Mouse (Mus musculus) embryonic fibroblast, embryonic 13.5 days (primary cell): ENCODE data around the gene Gemin7. TPM values are rescaled to one million over a fixed set of nuclear protein-coding genes. Genes with fewer than 3 reads are reported as not detected.
"Not testable (repeated sequence)": the region's sequence is repeated elsewhere in the genome, so short reads cannot be mapped to it uniquely, and the experiment has no call there.

Experiments
- H3K27ac ChIP-seq: 2 replicates; pipeline ENCODE4 v1.5.1; 2012; ENCODE audit warnings: low read length, control low read depth, inconsistent platforms; ENCODE audit not compliant: insufficient read depth
- H3K4me1 ChIP-seq: 2 replicates; pipeline ENCODE4 v1.6.1; 2011; ENCODE audit warnings: low read length; ENCODE audit not compliant: control insufficient read depth, insufficient read depth
- H3K4me3 ChIP-seq: 2 replicates; pipeline ENCODE4 v1.5.1; 2011; ENCODE audit warnings: mild to moderate bottlenecking, control low read depth, low read length; ENCODE audit not compliant: insufficient read depth
- CTCF ChIP-seq: IDR thresholded peaks from 2 replicates; pipeline ENCODE4 v1.5.1; 2011; ENCODE audit warnings: mild to moderate bottlenecking, control low read depth, low read length, moderate library complexity, borderline replicate concordance; ENCODE audit not compliant: insufficient read depth
- POLR2A ChIP-seq: IDR thresholded peaks from 2 replicates; pipeline ENCODE4 v1.6.1; 2011; ENCODE audit warnings: low read depth, mild to moderate bottlenecking, control low read depth, low read length, moderate library complexity
- polyA plus RNA-seq: library from polyadenylated mRNA; stranded (reverse); fragments of >200 nt; gene quantifications from 2 replicates; pipeline ENCODE4 v1.2.4, GENCODE M21; 2011; ENCODE audit warnings: low read depth; ENCODE audit not compliant: missing spikeins, insufficient read length

Gene Gemin7
- 52.6 and 65.2 TPM in 2 replicates for polyA plus RNA-seq

- Histone ChIP-seq H3K4me3 (peak within 1 kb of the TSS; percentile 36), H3K27ac (no peak within 1 kb of the TSS)
Measured at GRCm38 (mm10) chr7:19577141-19577852, at the start of gene Gemin7, which contains the start of gene Zfp296. Gemin7 (minus strand) TSS chr7:19577595. Zfp296 (plus strand) TSS chr7:19577287.

DNA sequence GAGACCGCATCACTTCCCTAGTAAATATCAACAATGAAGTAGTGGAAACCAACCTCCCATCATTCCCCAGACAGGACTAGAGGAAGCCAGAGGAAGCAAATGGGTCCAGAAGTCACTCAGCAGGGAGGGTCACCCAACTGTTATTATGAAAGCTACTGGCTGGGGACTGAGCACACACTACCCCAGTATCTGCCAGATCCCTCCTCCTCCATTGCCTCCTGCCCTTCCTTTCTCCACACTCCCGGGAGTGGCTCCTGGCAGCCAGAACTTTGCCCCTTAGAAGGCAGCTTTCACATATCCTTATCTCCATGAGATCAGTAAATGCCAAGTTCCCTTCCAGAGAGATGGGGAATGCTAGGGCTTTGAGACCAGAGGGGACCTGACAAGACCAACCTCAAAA lies 46.0 kb upstream of the Gemin7 start:
- no peaks in the 10 kb centered on the region for H3K4me1 ChIP-seq
- H3K4me3 ChIP-seq = no peak overlapping the region
- no peak overlapping the region for H3K27ac ChIP-seq
- TF ChIP-seq POLR2A = no peak
- TF ChIP-seq CTCF = no peak

More at GRCm38 (mm10) chr7:19577141-19577852, at the start of gene Gemin7, which contains the start of gene Zfp296:
- no peak for TF ChIP-seq CTCF
- peak; percentile 24; the same call in 1 of the 2 replicates for TF ChIP-seq POLR2A
- H3K4me1 ChIP-seq = no peaks in the 10 kb centered on the region

DNA sequence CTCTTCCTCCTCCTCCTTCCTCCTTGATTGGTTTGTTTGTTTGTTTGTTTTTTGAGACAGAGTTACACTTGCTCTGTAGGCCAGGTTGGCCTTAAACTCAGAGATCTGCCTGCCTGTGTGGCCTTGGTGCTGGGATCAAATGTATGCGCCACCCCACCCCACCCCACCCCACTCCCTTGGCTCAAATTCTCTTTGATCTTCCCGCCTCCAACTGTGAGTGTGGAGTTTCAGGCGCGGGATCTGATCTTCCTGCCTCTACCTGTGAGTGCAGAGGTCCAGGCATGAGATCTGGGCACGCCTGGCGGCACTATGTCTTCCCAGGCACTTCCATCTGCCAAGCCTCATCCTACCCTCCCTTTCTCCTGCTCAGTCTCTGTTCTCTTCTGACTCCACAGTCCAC lies 44.8 kb upstream of the Gemin7 start:
- H3K4me1 ChIP-seq = no peaks in the 10 kb centered on the region
- H3K27ac ChIP-seq = no peak overlapping the region
- TF ChIP-seq POLR2A (no peak), CTCF (no peak)
- no peak overlapping the region for H3K4me3 ChIP-seq

GRCm38 (mm10) chr7:19620811-19621210 lies 43.4 kb upstream of the Gemin7 start:
- Histone ChIP-seq H3K27ac (no peak overlapping the region), H3K4me3 (no peak overlapping the region), H3K4me1 (no peaks in the 10 kb centered on the region)
- no peak for TF ChIP-seq POLR2A
- no peak for TF ChIP-seq CTCF

- no peak overlapping the region for H3K27ac ChIP-seq
- H3K4me1 ChIP-seq = no peaks in the 10 kb centered on the region
- H3K4me3 ChIP-seq = no peak overlapping the region
- no peak for TF ChIP-seq POLR2A
- TF ChIP-seq CTCF = peak; percentile 61; the same call in 1 of the 2 replicates
Measured at GRCm38 (mm10) chr7:19619004-19619801, 41.8 kb upstream of the Gemin7 start.

DNA sequence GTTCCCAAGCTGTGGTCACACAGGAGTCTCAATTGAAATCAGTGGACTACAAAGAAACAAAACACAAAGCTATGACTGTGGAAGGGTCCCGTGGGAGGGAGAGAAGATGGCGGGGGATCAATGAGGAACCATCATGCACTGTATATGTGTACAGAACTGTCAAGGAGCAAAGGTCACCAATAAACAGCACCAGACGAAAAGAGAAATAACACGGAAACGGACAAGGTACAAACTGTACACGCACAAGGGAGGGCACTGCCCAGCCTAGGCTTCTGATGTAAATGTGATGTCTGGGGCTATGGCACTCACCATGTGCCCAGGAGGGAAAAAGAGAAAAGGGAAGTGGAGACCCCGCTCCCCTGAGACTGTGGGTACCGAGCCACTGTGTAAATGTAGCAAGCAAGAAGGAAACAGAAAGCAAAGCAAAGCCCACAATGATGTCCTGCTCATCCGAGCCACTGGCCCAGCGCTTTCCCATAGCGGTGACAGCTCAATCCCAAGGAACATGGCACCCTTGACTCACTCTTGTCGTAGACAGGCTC lies 37.7 kb upstream of the Gemin7 start:
- H3K27ac ChIP-seq = no peak overlapping the region
- H3K4me3 ChIP-seq = no peak overlapping the region
- TF ChIP-seq POLR2A (no peak), CTCF (no peak)
- no peaks in the 10 kb centered on the region for H3K4me1 ChIP-seq

- Histone ChIP-seq H3K4me3 (no peak overlapping the region), H3K4me1 (no peaks in the 10 kb centered on the region), H3K27ac (no peak overlapping the region)
- no peak for TF ChIP-seq CTCF
- no peak for TF ChIP-seq POLR2A
Measured at GRCm38 (mm10) chr7:19610969-19611368, 33.6 kb upstream of the Gemin7 start.

DNA sequence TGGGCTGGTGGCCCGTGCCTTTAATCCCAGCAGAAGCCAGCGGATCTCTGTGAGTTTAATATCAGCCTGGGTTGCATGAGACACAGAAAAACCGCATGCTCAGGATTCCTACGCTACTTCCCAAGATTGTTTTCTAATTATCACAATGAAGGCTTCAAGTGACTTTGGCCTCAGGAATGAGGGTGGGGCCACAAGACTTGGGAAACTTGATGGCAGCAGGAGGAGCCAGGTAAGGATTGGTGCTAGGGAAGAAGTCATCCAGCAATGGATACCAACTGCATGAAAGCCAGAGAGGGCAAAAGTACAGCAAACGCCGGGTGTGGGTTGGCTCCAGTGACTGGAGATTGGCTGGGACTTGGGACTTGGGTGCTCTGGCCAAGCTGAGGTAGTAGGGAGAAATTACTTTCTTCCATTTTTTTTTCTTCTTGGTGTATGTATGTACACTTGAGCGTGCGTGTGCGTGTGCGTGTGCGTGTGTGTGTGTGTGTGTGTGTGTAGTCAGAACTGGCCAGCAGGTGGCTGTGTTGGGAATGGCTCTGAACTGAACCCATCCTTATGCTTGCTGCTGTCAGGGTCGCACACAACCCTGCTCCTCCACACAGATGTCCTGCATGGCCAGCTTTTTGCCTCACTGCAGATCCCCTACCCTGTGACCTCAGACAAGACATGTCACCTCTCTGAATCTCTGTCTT lies 32.4 kb upstream of the Gemin7 start:
- no peaks in the 10 kb centered on the region for H3K4me1 ChIP-seq
- TF ChIP-seq POLR2A (no peak), CTCF (peak; percentile 32; the same call in 1 of the 2 replicates)
- H3K27ac ChIP-seq = peak overlapping the region; percentile 23; the same call in 1 of the 2 replicates
- H3K4me3 ChIP-seq = no peak overlapping the region

DNA sequence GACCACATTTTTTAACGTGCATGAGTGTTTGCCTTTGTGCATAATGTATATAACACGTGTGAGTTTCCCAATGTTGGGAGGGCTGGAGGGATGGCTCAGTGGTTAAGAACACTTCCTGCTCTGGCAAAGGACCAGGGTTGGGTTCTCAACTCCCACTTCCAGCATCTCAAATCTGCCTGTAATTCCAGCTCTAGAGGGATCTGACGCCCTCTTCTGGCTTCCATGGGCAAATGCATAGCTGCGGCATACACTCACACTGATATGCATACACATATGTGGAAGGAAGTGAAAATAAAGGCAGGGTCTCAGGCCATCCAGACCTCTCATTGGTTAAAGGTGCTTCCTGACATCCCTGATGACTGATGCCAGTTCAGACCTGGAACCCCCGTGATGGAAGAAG lies 29.9 kb upstream of the Gemin7 start:
- H3K4me3 ChIP-seq = no peak overlapping the region
- 0 out of 2 replicates have a peak, but pooled peaks cover 5% of the 10 kb centered on the region for H3K4me1 ChIP-seq
- TF ChIP-seq CTCF (no peak), POLR2A (no peak)
- H3K27ac ChIP-seq = no peak overlapping the region

DNA sequence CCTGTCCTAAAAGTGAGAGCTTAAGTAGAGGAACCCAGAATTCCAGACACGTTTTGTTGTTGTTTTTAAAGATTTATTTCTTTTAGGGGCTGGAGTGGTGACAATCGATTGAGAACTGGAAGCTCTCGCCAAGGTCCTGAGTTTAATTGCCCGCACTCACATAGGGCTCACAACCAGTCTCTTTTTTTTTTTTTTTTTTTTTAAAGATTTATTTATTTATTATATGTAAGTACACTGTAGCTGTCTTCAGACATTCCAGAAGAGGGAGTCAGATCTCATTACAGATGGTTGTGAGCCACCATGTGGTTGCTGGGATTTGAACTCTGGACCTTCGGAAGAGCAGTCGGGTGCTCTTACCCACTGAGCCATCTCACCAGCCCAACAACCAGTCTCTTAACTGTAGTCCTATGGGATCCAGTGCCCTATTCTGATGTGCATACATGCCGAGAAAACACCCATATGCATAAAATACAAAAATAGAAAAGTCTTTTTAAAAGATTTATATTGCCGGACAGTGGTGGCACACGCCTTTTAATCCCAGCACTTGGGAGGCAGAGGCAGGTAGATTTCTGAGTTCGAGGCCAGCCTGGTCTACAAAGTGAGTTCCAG lies 27.3 kb upstream of the Gemin7 start:
- H3K4me3 ChIP-seq, H3K4me1 ChIP-seq, H3K27ac ChIP-seq: not testable (repeated sequence)
